In the genomic region with DNA sequence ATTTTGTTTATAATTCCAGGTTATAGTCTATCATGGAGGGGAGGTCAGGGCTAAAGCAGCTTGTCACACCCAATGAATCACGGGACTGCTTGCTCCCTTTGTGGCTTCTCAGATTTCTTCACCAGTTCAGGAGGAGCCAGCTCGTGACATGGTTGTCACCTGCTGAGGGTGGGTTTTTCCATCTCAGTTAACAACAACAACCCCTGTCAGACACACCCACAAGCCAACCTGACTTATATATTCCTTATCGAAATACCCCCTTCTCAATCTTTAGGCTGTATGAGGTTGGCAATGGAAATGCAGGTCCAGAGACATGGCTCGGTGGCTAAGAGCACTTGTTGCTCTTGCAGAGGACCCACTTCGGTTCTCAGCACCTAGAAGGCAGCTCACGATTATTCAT, we compare ENCODE assay signal across 25 mouse cellular contexts. TPM values are rescaled to one million over a fixed set of nuclear protein-coding genes. Genes with fewer than 3 reads are reported as not detected.
DNase-seq lines count a peak whose midpoint lies in the region; ATAC-seq and TF ChIP-seq lines count a peak whose summit lies in the region.
"Had no signal": no experiment of that assay in that cellular context is flagged by ENCODE, and none has a peak within 500 bp of the region (broad histone marks: within the 10 kb centered on the region; RNA-seq: fewer than 3 reads in every experiment).

No protein-coding gene starts in this region.

- H3K4me2 ChIP-seq in kidney, embryonic 16.5 days (replicated peaks; ENCODE audit: low read depth, low read length), result no peak overlapping the region
- H3K4me2 ChIP-seq in myocyte (ENCODE audit: low read depth), result peak overlapping the region; percentile 12
- H3K4me2 ChIP-seq: embryonic facial prominence, embryonic 13.5 days; embryonic facial prominence, embryonic 15.5 days; forebrain, embryonic 12.5 days had no signal

- 0 out of 2 replicates have a peak, but pooled peaks cover 3% of the 10 kb centered on the region for H3K4me1 ChIP-seq in kidney, embryonic 16.5 days (ENCODE audit: insufficient read depth, low read length)
- H3K4me1 ChIP-seq: embryonic facial prominence, embryonic 13.5 days; embryonic facial prominence, embryonic 15.5 days; forebrain, embryonic 12.5 days had no signal

- no peak overlapping the region for H3K27ac ChIP-seq in kidney, embryonic 16.5 days (ENCODE audit: low read length)
- H3K27ac ChIP-seq: embryonic facial prominence, embryonic 13.5 days; embryonic facial prominence, embryonic 15.5 days; forebrain, embryonic 10.5 days; forebrain, embryonic 12.5 days had no signal

- 51% methylated on average over 6 of the region's 6 CpGs for WGBS in kidney, embryonic 16.5 days

- H3K9me3 ChIP-seq in kidney, embryonic 16.5 days (ENCODE audit: low read length), result no peaks in the 10 kb centered on the region
- H3K9me3 ChIP-seq: embryonic facial prominence, embryonic 13.5 days; embryonic facial prominence, embryonic 15.5 days; forebrain, embryonic 10.5 days; forebrain, embryonic 12.5 days had no signal

- TF ChIP-seq POLR2A in myocyte (IDR thresholded peaks at IDR 0.05; ENCODE audit: insufficient read length, low read depth), result no peak

- H3ac ChIP-seq in myocyte (ENCODE audit: control insufficient read depth, insufficient read length), result no peak overlapping the region

- DNase-seq in adrenal gland, adult 2 months, result peak; percentile 49
- no peak for DNase-seq in adrenal gland, adult 8-10 months
- DNase-seq in heart, adult 11 months, result peak; percentile 70
- no peak for DNase-seq in heart, adult 9 months (ENCODE audit: low spot score in 2 of 2)
- no peak for DNase-seq in kidney, adult 11 months
- DNase-seq in right cerebral cortex, adult 18-20 months, result no peak
- DNase-seq: adrenal gland, postnatal 10 days; B cell, adult 2 months; cerebellum, adult 11 months; cerebellum, adult 18-20 months; cerebellum, adult 8-10 months; cerebellum, adult 9-11 months; cerebellum, postnatal 14 days; cerebellum, postnatal 36 days; embryo, embryonic 11 days had no signal

- H3K79me2 ChIP-seq in myocyte (ENCODE audit: control insufficient read depth, insufficient read depth), result no peaks in the 10 kb centered on the region

- no peaks in the 10 kb centered on the region for H3K36me3 ChIP-seq in kidney, embryonic 16.5 days (ENCODE audit: insufficient read depth, low read length)
- H3K36me3 ChIP-seq in myocyte (ENCODE audit: control insufficient read depth, insufficient read depth), result no peaks in the 10 kb centered on the region
- H3K36me3 ChIP-seq: embryonic facial prominence, embryonic 13.5 days; embryonic facial prominence, embryonic 15.5 days; forebrain, embryonic 10.5 days; forebrain, embryonic 12.5 days had no signal

- no peak overlapping the region for H3K9ac ChIP-seq in kidney, embryonic 16.5 days (replicated peaks; ENCODE audit: low read length)
- H3K9ac ChIP-seq: embryonic facial prominence, embryonic 13.5 days; embryonic facial prominence, embryonic 15.5 days; forebrain, embryonic 12.5 days had no signal

- peak; percentile 69; the same call in 1 of the 2 replicates for ATAC-seq in kidney, embryonic 16.5 days (ENCODE audit: low FRiP score, low TSS enrichment)
- ATAC-seq: CD4-positive, CD25-positive, alpha-beta regulatory T cell, adult 4 months; forebrain, embryonic 14.5 days; forebrain, embryonic 16.5 days had no signal

- H3K27me3 ChIP-seq in kidney, embryonic 16.5 days (ENCODE audit: insufficient read depth, low read length), result no peaks in the 10 kb centered on the region
- no peaks in the 10 kb centered on the region for H3K27me3 ChIP-seq in myocyte (ENCODE audit: control insufficient read depth, insufficient read depth, insufficient read length)
- H3K27me3 ChIP-seq: embryonic facial prominence, embryonic 13.5 days; embryonic facial prominence, embryonic 15.5 days; forebrain, embryonic 12.5 days had no signal

- no peak overlapping the region for H3K4me3 ChIP-seq in kidney, embryonic 16.5 days (ENCODE audit: low read length)
- no peak overlapping the region for H3K4me3 ChIP-seq in myocyte
- H3K4me3 ChIP-seq: embryonic facial prominence, embryonic 13.5 days; embryonic facial prominence, embryonic 15.5 days; erythroblast, embryonic 14.5 days; forebrain, embryonic 10.5 days; forebrain, embryonic 12.5 days had no signal

TF ChIP-seq in myocyte, 11 proteins besides CTCF, POLR2A, EP300 and RAD21:
- TF ChIP-seq REST (IDR thresholded peaks at IDR 0.05; ENCODE audit: insufficient read depth, insufficient read length) (no peak), MYOD1 (IDR thresholded peaks at IDR 0.05; ENCODE audit: control insufficient read depth in 1 of 3, insufficient read length in 2 of 3, low read depth in 2 of 3) (peak in 1 of 3 experiments; percentile 11), TCF3 (IDR thresholded peaks at IDR 0.05; ENCODE audit: insufficient read length, low read depth) (no peak)

RNA-seq across cellular contexts. Expression of gene Slc23a2, which starts 39.0 kb away (rescaled TPM):
- total RNA-seq in adrenal gland, adult 2 months (2021), result 100 to 1,000 TPM in 1 of 2 experiments, 10 to 100 TPM in 1; 80.6 to 206 TPM
- polyA plus RNA-seq in adrenal gland, adult 2 months (2012; rRNA removed), result 45.5 and 59.7 TPM in 2 replicates
- total RNA-seq in adrenal gland, adult 8-10 months (2022), result 100 to 1,000 TPM; 102 to 154 (median 134) TPM
- 15.2 and 17.7 TPM in 2 replicates for polyA plus RNA-seq in kidney, embryonic 16.5 days (2015; fragmentation: Nextera tagmentation; extraction: Ambion mirVana)
- polyA plus RNA-seq in myocyte (2012; fragmentation: generic; extraction: Trizol), result 14.5 TPM
- polyA plus RNA-seq: erythroblast, embryonic 14.5 days had no signal

Comparison
In these comparisons a context has a peak if more than half of its experiments do, and no peak if none do; other contexts are left out.
1. DNase-seq: peak in adrenal gland, adult 2 months (single experiment) and heart, adult 11 months (single experiment); none in adrenal gland, adult 8-10 months (single experiment), heart, adult 9 months (0 of 2), kidney, adult 11 months (single experiment) and right cerebral cortex, adult 18-20 months (single experiment).